ENCODE assay signal across 14 mouse cellular contexts in genomic region chr5:28679761-28680160, GRCm38 (mm10).
DNase-seq lines count a peak whose midpoint lies in the region; ATAC-seq lines count a peak whose summit lies in the region.
"Had no signal": no experiment of that assay in that cellular context is flagged by ENCODE, and none has a peak within 500 bp of the region (broad histone marks: within the 10 kb centered on the region; RNA-seq: fewer than 3 reads in every experiment).

No protein-coding gene starts in this region.

- DNase-seq in cerebellum, postnatal 14 days, result peak; percentile 61 to 65
- no peak for DNase-seq in cerebellum, postnatal 36 days
- peak; percentile 70 for DNase-seq in left cerebral cortex, postnatal 4 days
- no peak for DNase-seq in left cerebral cortex, postnatal 36 days (ENCODE audit: low spot score in 2 of 2)
- DNase-seq in brain, embryonic 18.5 days (ENCODE audit: low read depth, low spot score), result peak; percentile 42
- DNase-seq in lung, postnatal 25 days (ENCODE audit: low spot score), result no peak
- no peak for DNase-seq in right cerebral cortex, postnatal 4 days
- DNase-seq: gastrocnemius, postnatal 25 days; kidney, postnatal 10 days; lung, postnatal 10 days; right cerebral cortex, postnatal 25 days had no signal

- H3K9ac ChIP-seq in neural tube, embryonic 14.5 days (replicated peaks; ENCODE audit: low read depth, low read length), result no peak overlapping the region

- H3K4me3 ChIP-seq in neural tube, embryonic 14.5 days (ENCODE audit: low read depth, low read length), result no peak overlapping the region
- H3K4me3 ChIP-seq: left cerebral cortex, adult 2 months; myocyte had no signal

- WGBS in neural tube, embryonic 14.5 days, result 49% methylated on average over 1 of the region's 1 CpGs

- no peaks in the 10 kb centered on the region for H3K4me1 ChIP-seq in neural tube, embryonic 14.5 days (ENCODE audit: control insufficient read depth, insufficient read depth, low read length)

- H3K9me3 ChIP-seq in neural tube, embryonic 14.5 days (ENCODE audit: control insufficient read depth, low read length), result no peaks in the 10 kb centered on the region

- no peak overlapping the region for H3K27ac ChIP-seq in neural tube, embryonic 14.5 days (ENCODE audit: low read depth, low read length)
- H3K27ac ChIP-seq: left cerebral cortex, adult 2 months had no signal

- peak; percentile 88; the same call in 1 of the 2 replicates for ATAC-seq in neural tube, embryonic 14.5 days (ENCODE audit: low read depth)

- no peaks in the 10 kb centered on the region for H3K36me3 ChIP-seq in neural tube, embryonic 14.5 days (ENCODE audit: control insufficient read depth, insufficient read depth, low read length)

- no peak overlapping the region for H3K4me2 ChIP-seq in neural tube, embryonic 14.5 days (ENCODE audit: low read depth, low read length)

- no peaks in the 10 kb centered on the region for H3K27me3 ChIP-seq in neural tube, embryonic 14.5 days (ENCODE audit: control insufficient read depth, insufficient read depth, low read length)

- intact Hi-C loops in left cerebral cortex, postnatal 4 days (cut with DNase I), result no loop called here
- intact Hi-C loops in left cerebral cortex, postnatal 36 days (cut with DNase I), result no loop called here

Comparison
In these comparisons a context has a peak if more than half of its experiments do, and no peak if none do; other contexts are left out.
1. DNase-seq: peak in cerebellum, postnatal 14 days (2 of 2), left cerebral cortex, postnatal 4 days (single experiment) and brain, embryonic 18.5 days (single experiment); none in cerebellum, postnatal 36 days (0 of 2), left cerebral cortex, postnatal 36 days (0 of 2), lung, postnatal 25 days (single experiment) and right cerebral cortex, postnatal 4 days (single experiment).